Mouse (Mus musculus): ENCODE measurements around the gene Gm49352.
"Not testable (repeated sequence)": the region's sequence is repeated elsewhere in the genome, so short reads cannot be mapped to it uniquely, and the experiment has no call there.

Gm49352 gene

DNA sequence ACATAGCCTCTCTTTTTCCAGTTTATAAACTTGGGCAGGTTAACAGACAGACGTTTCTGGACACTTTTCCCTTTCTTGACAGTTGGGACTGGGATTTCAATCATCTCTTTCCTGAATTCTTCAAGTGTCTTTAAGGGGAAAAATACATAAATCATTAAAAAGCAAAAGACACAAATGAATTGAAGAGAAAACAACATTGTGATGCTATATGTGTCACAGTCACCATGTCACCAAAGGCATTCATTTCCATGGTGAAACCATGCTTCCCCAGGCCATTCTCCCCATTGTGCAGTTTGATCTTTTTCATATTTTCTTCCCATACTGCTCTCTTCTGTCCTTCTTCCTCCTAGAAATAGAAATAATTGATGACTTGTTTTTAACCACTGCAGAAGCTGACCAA lies at the start of gene Gm49352:
TSS of gene Gm49352 (minus strand) at position 101 of the 400 bp plus-strand sequence.
- not testable (repeated sequence) for DNase-seq (ENCODE audit: low read depth)

DNA sequence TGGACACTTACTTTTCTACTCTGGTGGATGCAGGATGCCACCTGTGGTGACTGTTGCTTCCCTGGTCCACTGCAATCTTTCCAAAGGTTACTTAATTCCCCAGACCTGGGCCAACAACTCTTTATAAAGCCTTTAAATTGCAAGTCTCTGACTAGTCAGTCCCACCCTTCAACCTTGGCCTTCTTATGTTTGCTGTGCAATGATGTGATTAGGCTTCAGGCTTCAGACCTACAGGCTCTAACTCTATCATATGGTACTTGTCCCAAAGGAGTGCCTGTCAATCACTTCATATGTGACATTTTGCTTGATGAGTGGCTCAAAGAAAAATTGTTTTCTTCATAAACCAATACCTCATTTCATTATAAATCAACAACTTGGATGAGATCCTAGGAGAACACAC lies 2.1 kb upstream of the Gm49352 start, which contains the start of gene Cts3:
TSS of gene Cts3 (minus strand) at position 101 of the 400 bp plus-strand sequence.
- no peak for DNase-seq (ENCODE audit: low read depth)

DNA sequence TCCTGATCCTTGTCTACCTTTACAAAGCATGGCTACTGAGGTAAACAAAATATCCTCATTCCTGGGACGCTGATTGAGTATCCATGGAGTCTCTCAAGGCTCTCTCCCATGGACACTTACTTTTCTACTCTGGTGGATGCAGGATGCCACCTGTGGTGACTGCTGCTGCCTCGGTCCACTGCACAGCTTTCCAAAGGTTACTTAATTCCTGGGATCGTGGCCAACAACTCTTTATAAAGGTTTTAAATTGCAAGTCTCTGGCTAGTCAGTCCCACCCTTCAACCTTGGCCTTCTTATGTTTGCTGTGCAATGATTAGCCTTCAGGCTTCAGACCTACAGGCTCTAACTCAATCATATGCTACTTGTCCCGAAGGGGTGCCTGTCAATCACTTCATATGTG lies 26.3 kb downstream of the Gm49352 start, which contains the start of gene Ctsm:
TSS of gene Ctsm (minus strand) at position 209 of the 400 bp plus-strand sequence.
- DNase-seq (ENCODE audit: low read depth) = no peak

Measured in c-Kit-positive CD71-positive TER-119-negative erythroid progenitor cells, embryonic 14.5 days (primary cell).